Mouse (Mus musculus): ENCODE data around the gene Gtf2ird2.

Gtf2ird2 gene

DNA sequence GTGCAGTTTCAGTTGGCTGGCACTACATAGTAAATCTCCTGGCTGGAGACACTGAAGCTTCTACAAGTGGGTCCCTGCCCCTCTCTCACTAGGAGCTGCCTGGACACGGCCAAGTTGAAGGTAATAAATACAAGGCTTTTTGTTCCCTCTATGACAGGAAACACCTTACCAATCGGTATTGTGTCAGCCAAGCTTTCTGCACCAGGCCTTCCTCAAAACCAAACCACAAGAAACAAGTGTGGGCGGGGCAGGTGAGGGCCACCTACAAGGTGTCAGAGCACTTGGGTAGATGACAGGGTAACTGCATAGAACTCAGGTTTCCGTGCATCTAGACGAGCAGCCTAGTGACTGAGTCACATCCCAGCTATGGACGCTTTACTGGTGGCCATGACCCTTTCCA, 53.0 kb downstream of the Gtf2ird2 start:
- DNase-seq = peak; percentile 85 to 91

GRCm38 (mm10) chr5:134237508-134237907, 53.7 kb downstream of the Gtf2ird2 start:
- no peak for DNase-seq

- no peak for DNase-seq
Measured at GRCm38 (mm10) chr5:134237936-134238760, 54.3 kb downstream of the Gtf2ird2 start.

- no peak for DNase-seq
Measured at GRCm38 (mm10) chr5:134241831-134242230, 58.0 kb downstream of the Gtf2ird2 start.

DNA sequence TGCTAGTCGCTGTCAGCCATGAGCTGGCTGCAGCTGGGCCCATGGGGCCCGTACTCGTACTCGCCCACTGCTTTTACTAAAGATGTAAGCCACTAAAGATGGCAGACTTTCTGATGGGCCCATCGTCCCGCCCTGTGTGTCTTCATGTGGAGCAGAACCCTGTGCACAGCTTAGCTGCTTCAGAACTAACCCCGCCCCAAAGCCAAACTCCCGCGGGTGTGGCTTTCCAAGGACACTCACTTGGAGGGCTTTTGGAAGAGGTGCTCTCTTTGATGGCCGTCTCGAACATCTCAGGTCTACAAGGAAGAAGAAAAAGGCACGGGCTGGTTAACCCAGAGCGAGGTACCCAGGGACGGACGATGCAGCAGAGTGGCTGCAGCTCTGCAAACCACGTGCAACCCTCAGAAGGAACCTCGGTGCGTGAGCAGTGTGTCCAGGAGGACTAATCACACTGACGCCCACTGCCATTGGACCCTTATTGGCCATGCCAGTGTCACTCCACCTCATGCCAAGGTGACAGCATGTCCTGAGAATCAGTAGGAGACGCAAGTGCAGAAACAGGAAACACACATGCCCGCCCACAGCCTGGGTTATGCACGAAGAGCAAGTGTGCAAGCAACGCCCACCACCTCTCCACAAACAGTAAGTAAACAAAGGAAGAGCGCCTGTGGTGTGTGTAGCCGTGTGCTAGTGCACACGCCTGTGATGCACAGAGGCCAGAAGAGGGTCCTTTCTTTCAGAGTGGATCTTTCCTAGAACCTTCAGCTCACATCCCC, 60.0 kb downstream of the Gtf2ird2 start:
- DNase-seq = no peak

DNA sequence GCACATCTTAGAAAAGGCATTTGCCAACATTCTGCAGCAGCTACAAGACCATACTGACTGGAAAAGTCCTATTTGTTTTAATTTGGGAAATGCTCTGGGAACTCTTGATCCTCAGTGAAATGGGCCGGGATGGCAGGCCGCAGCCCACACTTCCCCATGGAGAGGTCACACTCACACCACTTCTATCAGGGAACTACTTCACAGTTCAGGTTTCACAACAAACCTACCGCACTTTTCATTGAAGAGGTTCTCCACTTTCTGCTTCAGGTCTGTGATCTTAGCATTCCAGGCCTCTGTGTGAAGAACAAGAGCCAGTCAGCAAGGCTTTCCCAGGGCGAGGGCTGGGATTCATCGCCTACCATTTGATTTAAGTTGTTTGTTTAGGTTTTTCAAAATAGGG, 61.1 kb downstream of the Gtf2ird2 start:
- no peak for DNase-seq

DNA sequence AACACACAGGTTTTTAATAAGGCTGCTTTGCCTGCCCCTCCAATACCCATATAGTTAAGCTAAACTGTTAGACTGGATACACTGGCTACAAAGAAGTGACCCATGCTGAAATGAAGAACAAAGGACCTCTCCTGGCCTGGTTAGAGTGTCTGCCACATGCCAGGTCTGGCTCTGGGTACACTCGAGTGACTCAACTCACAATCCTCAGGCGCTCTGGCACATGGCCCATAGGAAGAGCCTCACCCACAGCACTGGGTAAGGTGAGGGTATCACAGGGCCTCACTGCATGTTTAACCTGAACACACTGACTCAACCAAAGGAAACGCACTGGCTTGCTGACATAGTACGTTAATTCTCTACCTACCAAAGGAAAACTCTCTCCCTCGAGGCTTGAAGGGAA, 62.3 kb downstream of the Gtf2ird2 start:
- DNase-seq = no peak

- DNase-seq = no peak
Measured at GRCm38 (mm10) chr5:134248608-134249244, 64.9 kb downstream of the Gtf2ird2 start.

DNA sequence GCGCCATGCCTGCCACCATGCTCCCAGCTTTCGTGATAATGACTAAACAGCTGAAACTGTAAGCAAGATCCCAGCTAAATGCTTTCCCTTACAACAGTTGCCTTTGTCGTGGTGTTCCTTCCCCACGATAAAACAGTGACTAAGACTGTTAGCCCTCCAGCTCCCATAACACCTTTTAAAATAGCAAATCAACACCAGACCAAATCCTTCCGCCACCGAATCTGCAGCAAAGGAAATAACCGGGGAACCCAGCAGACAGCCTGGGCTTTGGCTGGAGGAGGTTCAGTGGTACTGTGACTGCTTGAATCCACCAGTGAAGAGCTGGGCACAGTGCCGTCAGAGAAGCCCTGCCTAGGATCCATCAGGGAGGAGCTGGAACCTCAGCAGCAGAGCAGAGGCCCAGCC, 65.4 kb downstream of the Gtf2ird2 start:
- no peak for DNase-seq

DNA sequence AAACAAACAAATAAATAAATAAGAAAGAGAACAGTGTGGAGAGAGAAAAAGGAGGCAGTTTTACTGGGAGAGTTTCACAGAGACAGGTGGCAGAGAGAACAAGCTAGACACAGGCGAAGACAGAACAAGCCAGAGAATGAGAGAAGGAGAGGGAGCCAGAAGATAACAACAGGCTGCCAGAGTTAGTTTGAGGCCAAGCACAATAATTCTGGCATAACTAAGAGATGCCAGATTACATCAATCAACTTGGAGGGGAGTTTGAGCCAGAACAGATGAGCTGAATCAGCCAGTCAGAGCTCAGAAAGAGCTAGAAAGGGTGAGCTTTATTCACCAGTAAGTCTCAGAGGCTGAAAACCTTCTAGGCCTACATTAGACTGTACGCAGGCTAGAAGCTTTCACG, 66.8 kb downstream of the Gtf2ird2 start:
- DNase-seq = no peak

DNA sequence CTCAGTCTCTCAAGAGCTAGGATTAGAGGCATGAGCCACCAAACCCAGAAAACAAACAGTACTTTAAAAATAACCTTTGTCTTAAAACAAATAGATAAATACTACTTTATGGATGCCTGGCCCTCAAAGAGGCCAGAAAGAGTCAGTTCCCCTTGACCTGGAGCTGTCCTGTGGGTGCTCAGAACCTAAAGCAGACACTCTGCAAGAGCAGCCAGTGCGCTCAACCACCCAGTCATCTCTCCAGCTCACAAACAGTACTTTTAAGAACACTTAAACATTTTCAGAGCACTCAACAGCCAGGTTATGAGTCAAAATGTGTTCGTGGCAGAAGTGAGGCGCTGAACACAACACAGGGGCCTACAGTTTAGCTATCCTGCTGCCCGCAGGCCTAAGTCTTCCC, 67.3 kb downstream of the Gtf2ird2 start:
- no peak for DNase-seq

DNA sequence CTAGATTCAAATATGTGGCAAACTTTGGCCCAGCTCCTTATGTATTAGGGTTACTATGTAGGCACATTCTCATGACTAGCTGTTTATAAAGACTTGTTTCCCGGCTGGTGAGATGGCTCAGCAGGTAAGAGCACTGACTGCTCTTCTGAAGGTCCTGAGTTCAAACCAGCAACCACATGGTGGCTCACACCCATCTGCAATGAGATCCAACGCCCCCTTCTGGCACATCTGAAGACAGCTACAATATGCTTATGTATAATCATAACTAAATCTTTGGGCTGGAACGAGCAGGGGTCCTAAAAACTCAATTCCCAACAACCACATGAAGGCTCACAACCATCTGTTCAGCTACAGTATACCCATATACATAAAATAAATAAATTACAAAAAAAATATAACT, 70.0 kb downstream of the Gtf2ird2 start:
- peak; percentile 61 to 70 for DNase-seq

DNA sequence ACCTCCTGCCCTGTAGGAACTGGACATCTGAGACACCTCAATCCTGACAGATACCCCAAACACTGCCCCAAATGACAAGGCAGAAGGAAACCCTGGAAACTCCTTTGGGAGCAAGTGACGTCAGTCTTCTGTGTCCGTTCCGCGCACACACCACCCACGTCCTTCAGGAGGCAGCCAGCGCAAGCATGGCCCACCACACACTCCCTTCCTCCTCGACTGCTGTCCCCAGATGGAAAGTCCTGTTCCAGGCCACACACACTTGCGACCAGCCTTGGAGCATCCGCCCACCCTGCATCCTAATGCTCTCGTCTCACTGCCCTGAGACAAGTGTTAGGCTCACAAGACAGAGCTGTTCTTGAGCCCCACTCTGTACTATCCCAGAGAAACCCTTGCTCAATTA, 71.5 kb downstream of the Gtf2ird2 start:
- DNase-seq = no peak

GRCm38 (mm10) chr5:134257349-134258031, 73.7 kb downstream of the Gtf2ird2 start:
- no peak for DNase-seq

- DNase-seq = no peak
Measured at GRCm38 (mm10) chr5:134258395-134258794, 74.6 kb downstream of the Gtf2ird2 start.

DNA sequence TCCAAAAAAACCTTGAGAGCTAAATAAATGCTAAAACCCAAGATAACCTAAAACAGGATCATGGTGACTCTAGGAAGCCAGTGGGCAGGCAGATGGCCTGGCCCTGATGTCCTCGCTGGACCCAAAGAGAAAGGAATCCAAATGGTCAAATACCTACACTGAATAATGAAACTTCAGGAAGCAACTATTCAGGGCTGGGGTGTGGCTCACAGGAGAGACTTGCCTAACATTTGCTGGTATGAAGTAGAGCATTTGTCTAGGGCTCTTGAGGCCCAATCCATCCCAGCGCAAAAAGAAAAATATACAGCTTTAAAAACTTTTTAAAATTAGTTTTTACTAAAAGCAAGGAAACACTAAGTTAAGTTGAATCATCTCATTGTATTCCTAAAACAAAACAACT, 75.1 kb downstream of the Gtf2ird2 start:
- DNase-seq = no peak

DNA sequence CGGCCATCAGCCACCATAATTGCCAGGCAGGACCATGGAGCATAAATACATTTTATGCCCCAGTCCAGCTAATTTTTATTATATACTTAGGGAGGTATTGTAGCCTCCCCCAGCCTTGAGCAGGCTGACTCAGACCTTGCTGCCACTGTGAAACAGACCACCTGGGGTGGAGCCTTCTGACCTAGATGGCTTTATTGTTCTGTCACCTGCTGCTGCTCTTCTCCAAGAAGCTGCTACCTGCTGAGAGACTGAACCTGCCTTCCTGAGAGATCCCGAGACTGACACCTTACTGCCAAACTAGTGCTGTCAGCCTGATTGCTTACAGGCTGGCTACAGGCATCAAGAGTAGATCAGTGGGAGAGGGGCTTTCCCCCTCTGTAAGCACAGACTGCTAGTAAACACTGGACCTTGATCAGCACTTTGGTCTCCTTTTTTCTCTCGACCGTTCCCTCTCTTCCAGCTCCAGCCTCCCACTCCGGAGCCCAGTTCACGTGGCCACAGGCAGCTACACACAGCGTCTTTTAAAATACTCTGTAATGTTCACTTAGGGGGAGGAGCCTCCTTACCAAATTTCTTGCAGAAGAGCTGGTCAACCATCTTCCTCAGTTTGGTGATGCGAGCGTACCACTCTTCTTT, 76.3 kb downstream of the Gtf2ird2 start:
- no peak for DNase-seq

DNA sequence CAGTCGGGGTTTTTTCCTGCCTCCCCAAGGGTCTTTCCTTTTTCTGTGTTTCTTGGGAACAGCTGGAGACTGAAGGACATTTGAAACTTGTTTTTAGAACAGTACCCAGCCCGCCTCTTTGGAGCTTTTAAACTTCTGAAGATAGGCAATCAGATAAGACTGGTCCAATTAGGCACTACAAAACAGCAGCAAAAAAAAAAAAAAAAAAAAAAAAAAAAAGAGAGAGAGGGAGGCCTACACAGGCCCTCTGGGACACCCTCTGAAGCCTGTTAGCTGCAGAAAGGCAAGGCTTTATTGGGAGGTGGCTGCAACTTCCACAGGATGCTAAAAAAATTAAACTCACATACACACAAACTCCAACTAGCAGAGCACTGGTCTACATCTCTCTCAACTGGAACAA, 82.1 kb downstream of the Gtf2ird2 start:
- DNase-seq = no peak

DNA sequence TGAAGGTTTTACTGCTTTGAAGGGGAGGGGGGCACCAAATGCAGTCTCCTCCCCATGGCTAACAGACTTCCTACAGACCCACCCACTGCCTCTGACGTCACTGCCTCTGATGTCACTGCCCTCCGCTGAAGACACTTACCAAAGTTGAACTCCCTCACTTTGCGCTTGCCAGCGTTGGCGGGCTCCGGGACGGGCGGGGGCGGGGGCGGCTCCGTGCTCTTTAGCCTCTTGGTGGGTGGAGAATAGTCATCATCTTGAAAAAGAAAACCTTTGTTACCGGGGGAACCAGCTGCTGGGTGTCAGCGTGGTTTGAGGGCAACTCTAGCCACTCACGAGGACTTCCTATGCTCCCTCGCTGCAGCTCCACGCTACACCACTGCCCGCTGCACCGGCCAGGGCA, 82.6 kb downstream of the Gtf2ird2 start:
- DNase-seq = no peak

DNA sequence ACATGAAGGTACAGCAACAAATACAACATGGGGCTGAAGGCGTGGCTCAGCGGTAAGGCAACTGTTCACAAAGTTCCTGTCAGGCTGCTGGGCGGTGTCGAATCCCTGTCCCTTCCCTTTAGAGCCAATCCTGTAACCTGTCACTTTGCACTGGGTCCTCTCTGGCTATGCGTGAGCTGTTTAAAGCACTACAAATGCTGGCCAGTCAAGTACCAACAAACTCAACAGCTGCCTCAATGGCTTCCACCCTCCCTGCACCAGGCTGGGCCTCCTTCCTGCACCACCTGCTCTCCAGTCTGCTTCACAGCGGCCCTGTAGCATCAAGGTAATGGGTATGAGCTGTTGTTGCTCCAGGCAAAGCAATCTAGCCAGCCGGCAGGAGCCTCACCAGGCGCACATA, 84.9 kb downstream of the Gtf2ird2 start:
- DNase-seq = no peak

- no peak for DNase-seq
Measured at GRCm38 (mm10) chr5:134269751-134270150, 85.9 kb downstream of the Gtf2ird2 start.

DNA sequence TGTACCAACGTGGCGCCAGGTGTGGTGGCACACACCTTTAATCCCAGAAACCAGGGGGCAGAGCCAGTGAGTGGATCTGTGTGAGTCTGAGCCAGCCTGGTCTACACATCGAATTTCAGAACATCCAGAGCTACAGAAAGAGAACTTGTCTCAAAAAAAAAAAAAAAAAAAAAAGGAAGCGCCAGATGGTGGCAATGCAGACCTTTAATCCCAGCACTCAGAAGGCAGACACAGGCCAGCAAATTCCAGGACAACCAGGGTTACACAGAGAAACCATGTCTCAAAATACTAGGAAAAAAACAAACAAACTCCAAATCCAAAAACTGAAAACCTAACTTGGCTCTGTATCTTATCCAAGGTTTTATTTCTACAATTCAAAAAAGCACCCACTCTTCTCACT, 86.7 kb downstream of the Gtf2ird2 start:
- no peak for DNase-seq

GRCm38 (mm10) chr5:134271421-134271820, 87.6 kb downstream of the Gtf2ird2 start:
- DNase-seq = no peak

Data from B cell, adult 2 months (primary cell).